Mouse (Mus musculus) kidney, adult 2 months (tissue): ENCODE results near the gene Olfr402.

ENCODE experiments used
- CTCF ChIP-seq: fragments of 200-500 bp; conservative IDR thresholded peaks from 2 replicates; pipeline ENCODE4 v1.5.1; 2011; ENCODE audit warnings: low read depth, mild to moderate bottlenecking, control low read depth, low read length, moderate library complexity, mixed read lengths; ENCODE audit not compliant: insufficient read depth, insufficient read length
- POLR2A ChIP-seq: fragments of 200-500 bp; IDR thresholded peaks from one replicate; pipeline ENCODE4 v1.6.1; 2011; ENCODE audit warnings: low read depth, low read length, control low read depth

DNA sequence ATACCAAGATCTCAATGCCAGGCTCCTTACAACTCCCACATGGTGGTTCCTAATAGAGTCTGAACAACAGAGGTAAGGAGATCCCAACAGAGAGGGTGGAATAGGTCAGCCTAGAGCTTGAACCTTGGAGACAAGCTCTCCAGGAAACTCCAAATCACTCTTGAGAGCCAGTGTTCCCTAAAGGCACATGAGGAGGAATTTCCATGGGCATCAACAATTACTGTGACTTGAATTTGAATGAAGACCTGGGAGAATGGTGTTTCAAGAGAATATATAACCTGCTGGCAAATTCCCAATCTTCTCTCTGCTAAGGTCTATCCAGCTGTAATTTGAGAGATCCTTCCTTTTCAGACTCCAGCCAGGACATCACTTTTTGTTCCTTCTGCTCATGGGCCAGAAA is 32.6 kb downstream of the Olfr402 start, which contains the start of gene Olfr403:
- TF ChIP-seq CTCF (no peak), POLR2A (no peak)
